Mouse (Mus musculus): Measurements from ENCODE around the gene Cwc25.

GRCm38 (mm10) chr11:97810356-97810755, 44.0 kb upstream of the Cwc25 start:
- TF ChIP-seq CTCF (IDR thresholded peaks at IDR 0.05; ENCODE audit: extremely low read depth, insufficient read length, insufficient replicate concordance, low read depth, low read length) = no peak
- no peak for TF ChIP-seq POLR2A (IDR thresholded peaks at IDR 0.05; ENCODE audit: low read depth, low read length)
